Mouse (Mus musculus) embryonic stem cell, embryonic (primary cell): ENCODE measurements around the gene Dedd.

Source experiments
- CTCF ChIA-PET, 4 experiments: fragments of 300-600 bp in 2 of 4; fragments of 350-600 bp in 2 of 4; sonication (Branson Sonifier 250); formaldehyde crosslinking; loops; one replicate each; lab custom pipeline; 2022; ENCODE audit warnings: inconsistent platforms in 2 of 4; lab: Charles Lee
- POLR2A ChIA-PET, 4 experiments: fragments of 300-600 bp in 2 of 4; fragments of 350-600 bp in 2 of 4; sonication (Branson Sonifier 250); formaldehyde crosslinking; loops; one replicate each; lab custom pipeline; 2022; ENCODE audit warnings: antibody characterized with exemption in 4 of 4, inconsistent platforms in 1 of 4; lab: Charles Lee

The Dedd gene

DNA sequence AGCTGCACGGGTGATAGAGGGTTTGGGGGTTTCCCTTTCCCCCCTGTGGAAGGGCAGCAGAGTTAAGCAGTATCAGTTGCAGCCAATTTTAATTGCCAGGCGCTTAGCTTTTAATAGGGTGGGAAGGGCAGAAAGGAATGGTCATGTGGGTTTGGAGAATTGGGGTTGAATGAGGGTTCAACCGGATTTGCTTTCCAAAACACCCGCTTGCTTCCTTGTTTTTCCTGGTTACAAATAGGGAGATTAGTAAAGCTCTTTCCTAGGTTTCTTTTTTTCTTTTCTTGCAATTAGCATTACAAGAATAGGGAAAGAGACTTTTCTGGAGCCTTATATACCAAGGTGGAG lies 1.2 kb downstream of the Dedd start:
- ChIA-PET CTCF (interaction anchor here in 2 of 4 experiments (0.6 to 1.1 kb wide), 2 partner anchors 26 to 171 kb away, joined by 3 to 4 read pairs; no protein-coding TSS in a partner anchor), POLR2A (interaction anchor here in 3 of 4 experiments (0.6 to 4.5 kb wide), 25 partner anchors 8 to 216 kb away, joined by 3 to 34 read pairs (median 4); partner anchors contain the start of genes Nit1 (in 3 of the 3), Pfdn2 (in 3 of the 3), Adamts4 (in 1 of the 3) and B4galt3 (in 1 of the 3))

GRCm38 (mm10) chr1:171342262-171343207 lies 13.6 kb downstream of the Dedd start:
- ChIA-PET POLR2A (interaction anchor here in 1 of 4 experiments (1.7 to 8.7 kb wide), 2 partner anchors 15 to 17 kb away, joined by 5 to 90 read pairs; partner anchors contain the start of gene Klhdc9), CTCF (no interaction called here)

- ChIA-PET CTCF (interaction anchor here in 3 of 4 experiments (0.6 to 2.9 kb wide), 4 partner anchors 14 to 351 kb away, joined by 4 to 14 read pairs (median 5); no protein-coding TSS in a partner anchor), POLR2A (interaction anchor here (0.6 to 8.7 kb wide), 19 partner anchors 9 to 950 kb away, joined by 3 to 90 read pairs (median 5); partner anchors contain the start of genes Dedd (in 2 of the 4), Klhdc9 (in 2 of the 4) and Pcp4l1 (in 1 of the 4))
Measured at GRCm38 (mm10) chr1:171343922-171344677, 15.2 kb downstream of the Dedd start.

- ChIA-PET POLR2A (interaction anchor here (0.6 to 8.7 kb wide), 33 partner anchors 10 to 949 kb away, joined by 3 to 90 read pairs (median 5); partner anchors contain the start of genes Dedd (in 3 of the 4), Klhdc9 (in 2 of the 4), F11r (in 1 of the 4) and Ufc1 (in 1 of the 4)), CTCF (interaction anchor here (0.6 to 2.9 kb wide), 8 partner anchors 13 to 352 kb away, joined by 4 to 14 read pairs (median 5); partner anchors contain the start of gene Klhdc9 (in 2 of the 4))
Measured at GRCm38 (mm10) chr1:171344715-171345114, 15.8 kb downstream of the Dedd start.

GRCm38 (mm10) chr1:171345225-171346094 lies 16.5 kb downstream of the Dedd start, which contains the start of the genes Nit1 and Pfdn2:
TSS of gene Nit1 (minus strand) at chr1:171345646.
TSS of gene Pfdn2 (plus strand) at chr1:171345670.
- ChIA-PET POLR2A (interaction anchor here (0.6 to 8.7 kb wide), 63 partner anchors 7 to 233 kb away, joined by 3 to 90 read pairs (median 4); partner anchors contain the start of genes Dedd (in 4 of the 4), Klhdc9 (in 3 of the 4), Ppox (in 3 of the 4) and B4galt3 (in 2 of the 4)), CTCF (interaction anchor here (0.5 to 2.9 kb wide), 14 partner anchors 11 to 125 kb away, joined by 3 to 14 read pairs (median 4); partner anchors contain the start of gene Klhdc9 (in 2 of the 4))

- CTCF ChIA-PET: interaction anchor here (0.5 to 2.9 kb wide), 14 partner anchors 10 to 451 kb away, joined by 3 to 14 read pairs (median 4); partner anchors contain the start of gene Klhdc9 (in 2 of the 4)
- POLR2A ChIA-PET: interaction anchor here (0.6 to 8.7 kb wide), 53 partner anchors 8 to 849 kb away, joined by 3 to 90 read pairs (median 4); partner anchors contain the start of genes Dedd (in 4 of the 4), Klhdc9 (in 3 of the 4), B4galt3 (in 2 of the 4) and Ppox (in 2 of the 4)
Measured at GRCm38 (mm10) chr1:171346095-171346450, 17.1 kb downstream of the Dedd start.

DNA sequence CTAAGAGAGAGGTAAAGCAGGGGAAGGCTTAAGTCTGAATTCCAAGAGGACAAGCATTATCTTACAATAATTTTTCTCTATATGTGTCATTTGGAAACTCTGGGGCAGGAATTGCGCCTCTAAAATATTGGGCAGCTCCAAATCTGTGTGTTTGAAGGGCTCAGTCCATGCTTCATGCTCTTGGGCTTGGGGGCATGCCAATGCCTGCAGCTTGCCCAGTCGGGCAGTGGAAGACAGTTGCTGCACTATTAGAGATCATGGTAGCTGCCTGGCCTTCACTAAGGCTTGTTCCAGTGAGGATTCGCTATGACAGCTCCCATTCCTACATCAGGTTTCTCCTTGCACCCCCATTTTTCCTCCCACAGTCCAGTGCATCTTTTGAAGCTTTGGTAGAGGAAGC lies 19.7 kb downstream of the Dedd start:
- CTCF ChIA-PET: interaction anchor here in 1 of 4 experiments (2.3 kb wide), 1 partner anchor 10 kb away, joined by 11 read pairs; no protein-coding TSS in a partner anchor
- POLR2A ChIA-PET: interaction anchor here (0.7 to 8.7 kb wide), 12 partner anchors 9 to 154 kb away, joined by 3 to 90 read pairs (median 4); partner anchors contain the start of genes Arhgap30 (in 2 of the 4), Alyref2 (in 1 of the 4), Dedd (in 1 of the 4) and Klhdc9 (in 1 of the 4)

DNA sequence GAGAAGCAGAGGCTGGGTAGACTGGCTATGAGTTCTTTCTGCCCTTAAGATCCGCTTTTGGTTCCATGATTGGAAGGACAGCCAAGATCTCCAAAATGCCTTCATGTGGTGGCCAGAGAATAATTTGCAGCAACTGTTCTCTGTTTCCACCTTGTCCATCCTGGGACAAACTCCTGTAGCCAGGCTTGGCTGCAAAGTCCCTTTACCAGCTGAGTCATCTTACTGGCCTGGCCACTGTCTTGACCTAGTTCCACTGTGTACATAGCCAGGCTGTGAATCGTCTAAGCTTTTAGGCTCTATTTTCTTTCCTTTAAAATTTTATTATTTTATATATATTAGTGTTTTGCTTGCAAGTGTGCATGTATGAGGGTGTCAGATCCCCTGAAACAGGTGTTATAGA lies 20.3 kb downstream of the Dedd start:
- CTCF ChIA-PET: interaction anchor here in 1 of 4 experiments (2.3 kb wide), 1 partner anchor 9 kb away, joined by 11 read pairs; no protein-coding TSS in a partner anchor
- POLR2A ChIA-PET: interaction anchor here (0.7 to 8.7 kb wide), 13 partner anchors 8 to 154 kb away, joined by 3 to 90 read pairs (median 4); partner anchors contain the start of genes Arhgap30 (in 2 of the 4), Klhdc9 (in 2 of the 4), Alyref2 (in 1 of the 4) and Dedd (in 1 of the 4)

DNA sequence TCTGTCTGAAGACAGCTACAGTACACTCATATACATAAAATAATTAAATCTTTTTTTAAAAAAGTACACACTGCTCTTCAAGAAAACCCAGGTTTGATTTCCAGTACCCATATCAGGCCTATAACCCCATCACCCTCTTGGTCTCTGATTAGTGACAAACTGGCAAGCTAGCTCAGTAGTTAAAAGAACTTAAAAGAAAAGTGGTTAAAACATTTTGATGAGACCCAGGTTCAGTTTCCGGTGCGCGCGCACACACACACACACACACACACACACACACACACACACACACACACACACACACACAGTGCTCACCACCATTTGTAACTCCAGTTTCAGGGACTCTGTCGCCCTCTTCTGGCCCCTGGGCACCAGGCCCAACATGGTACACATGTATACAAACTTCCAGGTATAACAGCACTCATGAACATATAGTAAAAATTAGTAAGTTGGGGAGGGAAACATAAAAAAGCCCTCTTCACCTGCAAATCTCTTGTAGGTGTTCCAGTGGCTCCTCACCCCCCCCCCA lies 26.9 kb downstream of the Dedd start:
- ChIA-PET POLR2A (interaction anchor here in 3 of 4 experiments (0.6 to 9.2 kb wide), 13 partner anchors 9 to 267 kb away, joined by 3 to 90 read pairs (median 4); partner anchors contain the start of genes Nit1 (in 2 of the 3) and Pfdn2 (in 2 of the 3)), CTCF (interaction anchor here (0.6 to 6.6 kb wide), 18 partner anchors 10 to 244 kb away, joined by 3 to 67 read pairs (median 4); partner anchors contain the start of genes F11r (in 1 of the 4), Itln1 (in 1 of the 4), Nit1 (in 1 of the 4) and Pfdn2 (in 1 of the 4))

- POLR2A ChIA-PET: interaction anchor here in 2 of 4 experiments (0.6 to 9.2 kb wide), 15 partner anchors 9 to 245 kb away, joined by 3 to 90 read pairs (median 6); partner anchors contain the start of genes Nit1 (in 2 of the 2) and Pfdn2 (in 2 of the 2)
- CTCF ChIA-PET: interaction anchor here in 3 of 4 experiments (0.5 to 6.6 kb wide), 11 partner anchors 11 to 245 kb away, joined by 3 to 67 read pairs (median 4); partner anchors contain the start of genes Itln1 (in 1 of the 3), Nit1 (in 1 of the 3) and Pfdn2 (in 1 of the 3)
Measured at GRCm38 (mm10) chr1:171356814-171357213, 27.9 kb downstream of the Dedd start.

DNA sequence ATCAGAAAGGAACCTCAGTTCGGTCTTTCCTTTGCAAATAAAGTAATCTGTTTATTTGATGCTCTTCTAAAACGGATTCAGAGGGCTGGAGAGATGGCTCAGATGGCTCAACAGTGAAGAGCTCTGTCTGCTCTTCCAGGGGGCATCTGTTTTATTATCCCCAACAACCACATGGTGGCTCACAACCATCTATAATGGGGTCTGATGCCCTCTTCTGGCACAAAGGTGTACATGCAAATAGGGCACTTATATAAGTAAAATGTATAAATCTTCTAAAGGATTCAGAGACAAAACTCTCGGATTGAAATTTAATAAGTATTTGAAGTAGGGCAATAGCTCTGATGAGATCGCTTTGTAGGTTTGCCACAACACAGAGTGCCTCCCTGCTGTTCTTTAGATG lies 29.5 kb downstream of the Dedd start:
- CTCF ChIA-PET: interaction anchor here (0.5 to 6.6 kb wide), 46 partner anchors 8 to 457 kb away, joined by 3 to 67 read pairs (median 4); partner anchors contain the start of genes Nit1 (in 3 of the 4), Pfdn2 (in 3 of the 4), Ppox (in 2 of the 4) and Adamts4 (in 1 of the 4)
- POLR2A ChIA-PET: interaction anchor here (0.7 to 9.2 kb wide), 43 partner anchors 9 to 490 kb away, joined by 3 to 90 read pairs (median 5); partner anchors contain the start of genes Alyref2 (in 3 of the 4), F11r (in 3 of the 4), Dedd (in 2 of the 4) and Nectin4 (in 2 of the 4)

DNA sequence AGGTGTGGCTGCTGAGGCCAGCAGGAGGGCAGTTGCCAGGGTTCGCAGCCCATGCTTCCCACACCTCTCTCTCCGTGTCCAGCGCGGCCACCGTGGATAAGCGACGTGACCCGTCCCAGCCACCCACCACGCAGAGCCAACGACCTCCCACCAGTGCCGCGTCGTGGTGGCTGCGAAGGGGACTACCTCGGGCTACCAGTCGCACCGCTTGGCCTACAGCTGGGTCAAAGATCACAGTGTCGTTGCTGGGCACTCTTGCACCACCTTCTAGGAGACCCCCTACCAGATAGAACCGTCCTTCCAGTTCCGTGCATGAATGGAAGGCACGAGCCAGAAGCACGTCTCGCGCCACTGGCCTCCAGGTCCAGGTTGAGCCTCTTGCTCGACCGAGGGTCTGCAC lies 31.3 kb downstream of the Dedd start:
- POLR2A ChIA-PET: interaction anchor here (0.5 to 9.2 kb wide), 87 partner anchors 9 to 1453 kb away, joined by 3 to 90 read pairs (median 5); partner anchors contain the start of genes Alyref2 (in 3 of the 4), B4galt3 (in 3 of the 4), Nit1 (in 3 of the 4) and Pfdn2 (in 3 of the 4)
- CTCF ChIA-PET: interaction anchor here (0.6 to 6.6 kb wide), 30 partner anchors 9 to 465 kb away, joined by 3 to 67 read pairs (median 4); partner anchors contain the start of genes Nectin4 (in 2 of the 4), Alyref2 (in 1 of the 4), B4galt3 (in 1 of the 4) and F11r (in 1 of the 4)

- ChIA-PET CTCF (interaction anchor here (0.6 to 6.6 kb wide), 31 partner anchors 9 to 465 kb away, joined by 3 to 67 read pairs (median 5); partner anchors contain the start of genes Nectin4 (in 2 of the 4), Nit1 (in 2 of the 4), Pfdn2 (in 2 of the 4) and Alyref2 (in 1 of the 4)), POLR2A (interaction anchor here (0.5 to 9.2 kb wide), 83 partner anchors 8 to 1453 kb away, joined by 3 to 90 read pairs (median 5); partner anchors contain the start of genes Alyref2 (in 3 of the 4), B4galt3 (in 3 of the 4), Nit1 (in 3 of the 4) and Pfdn2 (in 3 of the 4))
Measured at GRCm38 (mm10) chr1:171360656-171361055, 31.7 kb downstream of the Dedd start, which contains the start of gene Klhdc9. TSS of gene Klhdc9 (minus strand) at chr1:171360798.
